Mouse (Mus musculus) spleen, adult 2 months (tissue): ENCODE measurements around the gene Rbm47. TPM values are rescaled to one million over a fixed set of nuclear protein-coding genes. Genes with fewer than 3 reads are reported as not detected.

Experiments
- DNase-seq, 2 experiments: peaks; one replicate each; pipeline versions ENCODE4 v3.0.0 to v3.0.0-alpha.2; 2012 to 2021; ENCODE audit warnings: low spot score in 2 of 2, low read depth in 1 of 2
- H3K27ac ChIP-seq: fragments of 200-500 bp; 2 replicates; pipeline ENCODE4 v1.5.1; 2012; ENCODE audit warnings: low read length, inconsistent platforms; ENCODE audit not compliant: insufficient read depth
- H3K27me3 ChIP-seq: fragments of 200-500 bp; 2 replicates; pipeline ENCODE4 v1.6.1; 2012; ENCODE audit warnings: mild to moderate bottlenecking, moderate library complexity, low read length, inconsistent platforms; ENCODE audit not compliant: control insufficient read depth, insufficient read depth
- H3K36me3 ChIP-seq: fragments of 200-500 bp; 2 replicates; pipeline ENCODE4 v1.6.1; 2012; ENCODE audit warnings: mild to moderate bottlenecking, low read length, inconsistent platforms; ENCODE audit not compliant: control insufficient read depth, insufficient read depth
- H3K4me1 ChIP-seq: fragments of 200-500 bp; 2 replicates; pipeline ENCODE4 v1.6.1; 2011; ENCODE audit warnings: inconsistent platforms; ENCODE audit not compliant: control insufficient read depth, insufficient read depth, insufficient read length
- H3K4me3 ChIP-seq: fragments of 200-500 bp; 2 replicates; pipeline ENCODE4 v1.5.1; 2011; ENCODE audit warnings: mild to moderate bottlenecking, inconsistent platforms; ENCODE audit not compliant: insufficient read depth, insufficient read length; ENCODE audit errors: extremely low read depth
- CTCF ChIP-seq: fragments of 200-500 bp; IDR thresholded peaks from 2 replicates; pipeline ENCODE4 v1.5.1; 2011; ENCODE audit warnings: mild to moderate bottlenecking, inconsistent platforms; ENCODE audit not compliant: insufficient read depth, insufficient read length, insufficient replicate concordance; ENCODE audit errors: extremely low read depth
- POLR2A ChIP-seq: fragments of 200-500 bp; IDR thresholded peaks from 2 replicates; pipeline ENCODE4 v1.6.1; 2011; ENCODE audit warnings: low read depth, low read length, inconsistent platforms
- WGBS: fragments of 180-500 bp; shearing (Covaris S2); methylation state at CpG from one replicate; pipeline ENCODE4 v1.1.7; 2018; 5-methylcytosine and 5-hydroxymethylcytosine counted together
- polyA plus RNA-seq: library from polyadenylated mRNA; depleted of rRNA; stranded (reverse); fragments of >200 nt; gene quantifications from 2 replicates; pipeline ENCODE4 v1.2.3, GENCODE M21; 2012

The Rbm47 gene
- polyA plus RNA-seq, 1 experiment = 10.5 TPM

DNA sequence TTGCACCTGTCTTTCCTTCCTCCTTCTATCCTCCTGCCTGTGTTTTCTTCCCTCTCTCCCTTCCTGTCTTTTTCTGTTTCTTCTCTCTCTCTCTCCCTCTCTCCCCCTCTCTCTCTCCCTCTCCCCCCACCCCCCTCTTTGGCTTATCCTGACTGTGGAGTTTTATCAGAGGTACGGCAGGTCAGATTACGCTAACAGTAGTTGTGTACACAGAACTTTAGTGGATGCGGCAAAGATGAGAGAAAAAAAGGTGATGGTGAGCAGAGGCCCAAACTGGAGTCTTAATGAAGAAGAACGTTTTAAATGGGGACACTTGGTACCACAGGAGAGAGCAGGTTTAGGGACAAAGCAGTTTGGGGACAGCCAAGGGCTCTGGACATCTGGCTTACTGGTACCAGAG lies 83.3 kb downstream of the Rbm47 start:
- WGBS = 83% methylated on average over 4 of the region's 4 CpGs
- Histone ChIP-seq H3K4me1 (no peaks in the 10 kb centered on the region; the same call in 1 of the 2 replicates), H3K27ac (no peak overlapping the region), H3K4me3 (no peak overlapping the region), H3K27me3 (no peaks in the 10 kb centered on the region), H3K36me3 (no peaks in the 10 kb centered on the region)
- no peak for DNase-seq
- TF ChIP-seq CTCF (no peak), POLR2A (no peak)

DNA sequence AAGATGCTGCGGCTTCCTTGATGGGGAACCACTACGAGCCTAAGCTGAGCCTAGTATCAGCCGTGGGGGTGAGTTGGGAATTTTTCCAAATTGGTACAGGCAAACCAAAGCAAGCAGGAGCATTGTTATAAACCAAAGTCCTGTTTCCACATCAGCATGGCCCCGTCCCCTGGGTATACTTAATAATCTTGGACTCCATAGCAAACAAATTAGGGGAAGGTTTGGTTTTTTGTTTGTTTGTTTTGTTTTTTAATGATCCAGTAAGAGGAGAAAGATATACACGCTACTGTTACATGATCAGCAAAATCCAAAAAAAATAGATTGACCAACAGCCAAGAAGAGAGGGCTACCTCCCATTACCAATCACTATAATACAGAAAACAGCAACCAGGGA lies 84.0 kb downstream of the Rbm47 start:
- Histone ChIP-seq H3K27me3 (no peaks in the 10 kb centered on the region), H3K36me3 (no peaks in the 10 kb centered on the region), H3K4me1 (no peaks in the 10 kb centered on the region; the same call in 1 of the 2 replicates), H3K4me3 (no peak overlapping the region), H3K27ac (no peak overlapping the region)
- TF ChIP-seq POLR2A = no peak
- no peak for TF ChIP-seq CTCF
- no peak for DNase-seq
- 85% methylated on average over 5 of the region's 5 CpGs for WGBS

DNA sequence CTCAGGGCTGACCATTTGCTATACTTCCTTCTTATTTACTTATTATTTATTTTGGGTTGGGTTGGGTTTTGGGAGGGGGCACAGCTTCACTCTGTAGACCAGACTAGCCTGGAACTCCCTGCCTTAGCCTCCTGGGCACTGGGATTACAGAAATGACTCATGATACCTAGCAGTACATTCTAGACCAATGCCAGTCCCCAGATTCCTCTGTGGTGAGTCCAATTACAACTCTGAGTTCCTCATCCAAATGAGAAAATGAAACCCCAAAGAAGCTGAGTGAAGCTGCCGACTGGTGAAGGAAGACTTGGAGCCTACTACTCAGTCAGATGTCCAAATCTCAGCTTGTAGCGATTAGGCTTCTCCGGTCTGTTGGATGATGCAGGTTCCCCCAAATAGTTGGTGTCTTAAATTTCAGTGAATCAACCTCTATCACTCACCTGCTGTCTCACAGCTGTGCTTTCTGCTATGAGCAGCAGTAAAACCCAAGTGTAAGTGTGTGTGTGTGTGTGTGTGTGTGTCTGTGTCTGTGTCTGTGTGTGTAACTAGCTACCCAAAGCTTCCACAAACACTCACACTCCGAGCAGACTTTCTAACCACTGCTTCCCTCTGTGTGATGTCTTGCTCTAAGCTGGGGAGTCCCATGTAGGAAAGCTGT lies 84.5 kb downstream of the Rbm47 start:
- no peak for DNase-seq
- Histone ChIP-seq H3K36me3 (no peaks in the 10 kb centered on the region), H3K4me3 (no peak overlapping the region), H3K27me3 (no peaks in the 10 kb centered on the region), H3K27ac (no peak overlapping the region), H3K4me1 (no peaks in the 10 kb centered on the region; the same call in 1 of the 2 replicates)
- TF ChIP-seq POLR2A = no peak
- no peak for TF ChIP-seq CTCF
- 75% methylated on average over 4 of the region's 4 CpGs for WGBS

GRCm38 (mm10) chr5:66086952-66087351 lies 86.0 kb downstream of the Rbm47 start:
- no peaks in the 10 kb centered on the region for H3K36me3 ChIP-seq
- no peak for DNase-seq
- WGBS = 42% methylated on average over 9 of the region's 9 CpGs
- H3K27me3 ChIP-seq = no peaks in the 10 kb centered on the region
- no peak overlapping the region for H3K27ac ChIP-seq
- no peaks in the 10 kb centered on the region; the same call in 1 of the 2 replicates for H3K4me1 ChIP-seq
- TF ChIP-seq CTCF (no peak), POLR2A (no peak)
- no peak overlapping the region for H3K4me3 ChIP-seq

- no peaks in the 10 kb centered on the region for H3K27me3 ChIP-seq
- DNase-seq = no peak
- H3K4me3 ChIP-seq = no peak overlapping the region
- TF ChIP-seq CTCF (no peak), POLR2A (no peak)
- H3K4me1 ChIP-seq = no peaks in the 10 kb centered on the region; the same call in 1 of the 2 replicates
- WGBS = 92% methylated on average over 1 of the region's 1 CpGs
- H3K27ac ChIP-seq = no peak overlapping the region
- H3K36me3 ChIP-seq = no peaks in the 10 kb centered on the region
Observed at GRCm38 (mm10) chr5:66086304-66086703, 86.6 kb downstream of the Rbm47 start.

DNA sequence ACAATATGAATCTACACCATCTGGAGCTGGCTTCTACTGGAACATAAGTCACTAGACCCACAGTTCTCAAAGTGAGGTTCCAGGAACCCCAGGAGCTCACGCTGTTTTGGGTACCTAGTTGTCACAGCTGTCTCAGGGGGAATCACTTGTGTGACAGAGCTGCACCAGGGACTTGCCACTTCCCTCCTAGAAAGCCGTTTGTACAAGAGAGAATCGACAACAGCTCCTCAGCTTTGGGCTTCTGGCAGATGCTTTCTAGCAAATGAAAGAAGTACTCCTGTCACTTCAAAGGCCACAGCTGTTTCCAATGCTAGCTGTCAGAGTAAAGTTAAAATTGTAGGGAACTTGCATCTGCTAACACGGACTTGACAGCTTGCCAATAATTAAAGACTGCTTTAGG lies 87.4 kb downstream of the Rbm47 start:
- no peak for TF ChIP-seq POLR2A
- TF ChIP-seq CTCF = no peak
- no peaks in the 10 kb centered on the region for H3K36me3 ChIP-seq
- DNase-seq = no peak
- H3K27me3 ChIP-seq = no peaks in the 10 kb centered on the region
- 7% methylated on average over 4 of the region's 4 CpGs for WGBS
- no peaks in the 10 kb centered on the region; the same call in 1 of the 2 replicates for H3K4me1 ChIP-seq
- H3K27ac ChIP-seq = no peak overlapping the region
- no peak overlapping the region for H3K4me3 ChIP-seq

GRCm38 (mm10) chr5:66084541-66084940 lies 88.4 kb downstream of the Rbm47 start:
- no peaks in the 10 kb centered on the region; the same call in 1 of the 2 replicates for H3K4me1 ChIP-seq
- H3K27ac ChIP-seq = no peak overlapping the region
- 88% methylated on average over 3 of the region's 3 CpGs for WGBS
- H3K36me3 ChIP-seq = no peaks in the 10 kb centered on the region
- H3K4me3 ChIP-seq = no peak overlapping the region
- TF ChIP-seq CTCF (no peak), POLR2A (no peak)
- H3K27me3 ChIP-seq = no peaks in the 10 kb centered on the region
- no peak for DNase-seq
